Mouse (Mus musculus) kidney, postnatal 10 days (tissue): Measurements from ENCODE around the gene Chrna1.

ENCODE experiments used
- DNase-seq: peaks from one replicate; pipeline ENCODE4 v3.0.0; 2021; ENCODE audit warnings: mixed read lengths

The Chrna1 gene

DNA sequence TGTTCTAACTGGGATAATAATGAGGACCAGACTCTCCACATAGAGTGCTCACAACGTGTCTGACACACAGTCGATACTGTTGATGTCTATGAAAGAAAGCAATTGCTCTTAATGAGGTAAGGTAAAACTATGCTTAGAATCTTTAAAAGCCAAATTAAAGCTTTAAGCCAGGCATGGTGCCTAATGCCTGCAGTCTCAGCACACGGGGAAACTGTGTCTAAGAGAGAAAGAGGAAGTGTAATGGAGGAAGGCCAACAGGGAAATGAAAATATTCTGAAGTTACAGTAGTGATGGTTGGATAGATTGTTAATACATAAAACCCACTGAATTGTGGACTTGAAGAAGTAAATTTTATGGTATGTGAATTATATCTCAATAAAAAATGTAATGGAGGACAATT is 25.7 kb downstream of the Chrna1 start:
- no peak for DNase-seq

DNA sequence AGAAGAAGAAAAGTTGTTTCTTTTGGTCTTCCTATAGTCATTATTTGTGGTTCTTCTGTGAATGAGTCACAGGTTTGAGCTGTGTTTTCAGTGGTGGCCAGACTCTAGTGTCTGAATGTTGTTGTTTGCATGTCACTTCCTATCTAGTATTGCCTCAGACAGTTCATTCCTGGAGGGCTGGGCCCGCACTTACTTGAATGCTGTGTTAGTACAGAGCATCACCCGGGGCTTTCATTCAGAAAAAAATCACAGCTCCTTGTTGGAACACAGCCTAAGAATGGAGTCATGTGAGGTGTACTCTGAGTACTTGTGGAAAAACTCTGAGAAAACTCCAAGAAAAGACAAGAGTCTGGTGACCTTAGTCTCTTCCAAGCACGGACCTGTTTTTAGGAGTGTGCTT is 27.2 kb downstream of the Chrna1 start:
- peak; percentile 6 for DNase-seq

DNA sequence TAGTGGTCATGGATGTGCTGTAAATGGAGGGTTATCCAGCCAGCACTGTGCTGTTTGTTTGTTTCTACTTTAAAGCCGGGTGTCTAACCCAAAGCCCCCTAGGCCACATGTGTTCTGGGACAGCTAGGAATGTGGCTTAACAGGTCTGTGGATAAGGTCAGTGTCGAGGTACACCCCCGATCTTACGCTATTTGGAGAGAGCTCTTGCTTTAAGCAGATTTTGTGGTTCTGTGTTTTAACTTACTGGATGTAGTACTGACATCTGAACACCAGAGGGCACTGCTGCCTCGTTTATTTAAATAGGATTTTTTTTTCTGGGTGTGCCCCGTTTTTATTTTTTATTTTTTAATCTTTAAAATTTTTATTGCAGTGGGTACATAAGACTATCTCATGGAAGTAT is 29.4 kb downstream of the Chrna1 start:
- peak; percentile 60 for DNase-seq

DNA sequence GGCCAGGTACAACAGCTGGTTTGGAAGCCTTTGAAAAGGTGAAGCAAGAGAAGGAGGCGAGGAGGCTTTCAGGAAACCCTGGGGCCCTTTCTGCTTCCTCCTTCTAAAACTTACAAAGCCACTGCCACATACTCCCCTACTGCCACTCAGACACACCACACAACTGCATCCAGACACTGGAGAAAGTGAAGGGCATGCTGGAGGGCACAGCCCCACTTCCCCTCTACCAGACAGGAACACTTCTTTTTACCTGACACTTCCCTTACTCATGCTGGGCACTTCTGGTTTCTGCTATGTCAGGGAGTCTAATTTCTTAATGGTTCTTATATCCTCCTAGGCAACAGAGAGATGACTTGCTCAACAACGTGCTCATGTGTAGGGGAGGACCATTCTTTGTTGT is 31.6 kb downstream of the Chrna1 start:
- no peak for DNase-seq

DNA sequence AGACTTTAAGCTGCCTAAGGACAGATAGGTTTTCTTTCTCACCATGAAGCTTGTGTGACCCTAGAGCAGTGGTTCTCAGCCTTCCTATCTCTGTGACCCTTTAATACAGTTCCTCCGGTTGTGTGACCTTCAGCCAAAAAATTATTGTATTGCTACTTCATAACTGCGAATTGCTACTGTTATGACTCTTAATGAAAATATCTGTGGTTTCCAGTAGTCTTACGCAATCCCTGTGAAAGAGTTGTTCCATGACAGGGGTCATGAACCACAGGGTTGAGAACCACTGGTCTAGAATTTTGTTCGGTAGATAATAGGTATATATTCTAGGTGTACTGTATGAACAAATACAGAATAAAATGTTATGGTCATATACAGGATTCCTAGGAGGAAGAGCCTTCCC is 32.9 kb downstream of the Chrna1 start:
- no peak for DNase-seq

DNA sequence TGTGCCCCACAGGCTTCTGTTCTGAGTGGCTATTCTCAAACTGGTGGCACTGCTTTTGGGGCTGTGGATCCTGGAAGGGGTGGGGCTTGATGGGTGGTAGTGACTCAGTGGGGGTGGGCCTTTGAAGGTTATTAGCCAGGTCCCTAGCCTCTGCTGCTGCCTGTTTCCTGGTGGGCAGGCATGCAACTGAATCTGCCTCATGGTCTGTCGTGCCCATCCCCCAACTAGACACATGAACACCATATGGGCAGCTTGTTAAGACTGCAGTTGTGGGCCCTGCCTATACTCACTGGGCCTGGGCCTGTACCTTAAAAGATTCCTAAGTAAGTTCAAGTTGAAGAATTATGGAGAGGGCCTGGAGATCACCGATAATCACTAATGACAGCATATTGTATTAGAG is 34.6 kb downstream of the Chrna1 start:
- DNase-seq: no peak

DNA sequence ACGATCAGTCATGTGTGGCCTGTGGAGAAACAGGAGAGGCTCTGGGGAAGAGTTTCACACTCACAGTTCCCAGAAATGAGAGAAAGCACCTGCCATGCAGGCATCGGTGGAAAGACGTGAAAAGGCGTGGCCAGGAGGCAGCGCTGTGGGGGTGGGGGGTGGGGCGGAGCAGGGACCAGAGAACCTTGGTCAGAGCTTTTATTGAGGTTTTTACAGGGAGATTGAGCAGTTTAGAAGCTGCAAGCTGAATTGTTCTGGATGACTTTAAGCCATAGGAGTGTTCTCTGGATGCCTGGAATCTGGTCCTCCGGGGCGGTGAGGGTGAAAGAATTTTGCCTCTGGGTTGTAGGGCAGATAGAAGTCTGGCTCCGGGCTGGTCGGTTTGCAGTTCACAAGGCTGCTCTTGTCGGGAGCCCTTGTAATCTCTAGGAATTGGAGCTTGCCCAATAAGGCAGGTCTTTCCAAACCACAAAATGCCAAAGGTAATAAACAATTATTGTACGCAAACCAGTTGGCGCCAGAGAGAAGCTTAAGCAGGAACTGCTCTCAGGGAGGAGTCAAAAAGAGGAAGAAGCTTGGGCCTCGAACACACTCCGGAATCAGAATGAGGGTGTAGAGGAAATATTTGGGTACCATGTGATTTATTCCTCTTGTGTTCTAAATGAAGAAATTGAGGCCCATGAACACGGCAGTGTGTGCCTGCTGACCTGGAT is 39.5 kb downstream of the Chrna1 start:
- no peak for DNase-seq

DNA sequence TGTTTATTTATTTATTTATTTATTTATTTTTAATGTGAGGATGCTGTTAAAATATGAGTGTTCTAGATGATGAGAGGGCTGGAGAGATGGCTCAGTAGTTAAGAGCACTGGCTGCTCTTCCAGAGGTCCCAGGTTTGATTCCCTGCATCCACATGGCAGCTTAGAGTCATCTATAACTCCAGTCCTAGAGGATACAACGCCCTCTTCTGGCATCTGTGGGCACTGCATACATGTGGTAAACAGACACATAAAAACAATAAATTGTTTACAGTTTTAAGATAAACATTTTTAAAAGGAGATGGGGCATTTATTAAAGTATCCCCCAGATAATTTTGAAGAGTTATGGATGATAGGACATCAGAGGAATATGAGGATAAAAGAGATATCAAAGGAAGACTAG is 40.4 kb downstream of the Chrna1 start:
- DNase-seq: peak; percentile 40

DNA sequence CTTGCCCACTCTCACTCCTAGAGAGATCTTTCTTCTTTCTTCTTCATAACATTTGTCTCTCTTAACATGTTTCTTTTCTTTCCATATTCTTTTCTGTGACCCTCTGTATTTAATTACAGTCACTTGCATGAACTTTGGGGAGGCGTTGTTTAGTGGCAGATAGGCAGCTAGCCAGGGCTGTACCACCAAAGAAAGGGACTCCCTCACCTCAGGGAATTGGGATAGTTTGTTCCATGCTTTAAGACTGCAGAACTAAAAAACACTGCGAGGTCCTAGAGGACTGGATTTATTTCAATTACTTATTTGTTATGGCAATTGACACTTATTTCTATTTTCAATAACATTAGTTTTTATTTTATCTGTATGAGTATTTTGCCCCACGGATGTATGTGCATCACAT is 41.0 kb downstream of the Chrna1 start:
- DNase-seq: no peak

DNA sequence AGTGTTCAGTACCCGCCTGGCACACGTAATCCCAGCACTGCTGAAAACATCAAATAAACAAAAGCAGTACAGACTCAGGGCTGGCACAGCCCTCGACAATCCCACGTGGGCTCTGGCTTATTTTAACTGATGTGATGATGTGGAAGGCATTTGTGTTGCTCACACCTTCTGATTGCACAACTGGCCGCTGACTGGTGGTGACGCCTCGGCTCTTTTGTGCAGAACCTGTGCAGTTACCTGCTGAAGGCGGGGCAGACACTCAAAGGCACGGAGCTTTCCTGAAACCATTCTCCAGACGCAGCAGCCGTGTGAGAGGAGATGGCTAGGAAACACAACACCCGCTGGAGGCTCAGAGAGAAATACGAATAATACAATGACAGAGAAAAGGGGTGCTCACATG is 41.5 kb downstream of the Chrna1 start:
- no peak for DNase-seq

DNA sequence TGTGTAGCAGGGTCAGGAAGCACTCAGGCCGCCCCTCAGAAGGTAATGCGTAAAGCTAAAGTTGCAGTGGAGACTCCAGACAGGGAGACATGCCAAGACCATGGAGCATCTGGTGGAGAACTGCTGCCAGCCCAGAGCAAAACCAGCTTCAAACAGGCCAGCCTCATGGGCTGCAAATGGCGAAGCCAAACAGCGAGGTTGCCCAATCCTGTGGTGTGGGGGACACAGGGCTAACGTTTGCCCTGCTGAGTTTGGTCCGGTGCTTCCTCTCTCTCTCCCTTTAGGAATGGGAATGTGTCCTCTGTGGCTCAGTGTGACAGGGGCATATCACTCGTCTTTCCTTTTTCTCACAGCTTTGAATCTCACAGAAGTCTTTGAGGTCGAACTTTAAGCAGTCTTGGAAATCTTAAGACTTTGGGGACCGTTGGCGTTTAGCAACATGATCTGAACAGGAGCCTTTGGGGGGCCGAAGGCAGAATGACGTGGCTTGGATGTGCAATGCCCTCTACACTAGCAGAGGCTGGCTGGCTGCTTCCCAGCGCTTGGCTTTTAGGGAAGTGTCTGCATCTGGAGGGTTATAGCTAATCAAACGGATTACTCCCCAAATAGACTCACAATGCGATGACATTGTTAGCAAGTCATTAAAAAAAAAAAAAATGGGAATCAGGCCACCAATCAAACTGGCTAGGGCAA is 43.9 kb downstream of the Chrna1 start:
- DNase-seq: no peak

DNA sequence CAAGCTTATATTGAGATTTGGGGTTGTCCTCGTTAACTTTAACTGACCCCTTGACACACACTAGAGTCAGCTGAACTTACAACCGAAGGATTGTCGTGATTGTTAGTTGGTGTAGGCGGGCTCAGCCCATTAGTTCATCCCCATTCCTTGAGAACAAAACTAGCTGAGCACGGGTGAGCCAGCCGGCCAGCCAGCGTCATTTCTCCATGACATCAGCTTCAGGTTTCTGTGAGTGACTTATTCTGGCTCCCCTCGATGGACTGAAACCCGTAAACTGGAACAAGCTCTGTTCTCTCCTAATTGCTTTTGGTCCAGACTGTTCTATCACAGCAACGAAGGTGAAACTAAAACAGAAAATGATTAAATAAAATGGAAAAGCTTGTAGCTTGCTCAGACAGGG is 45.4 kb downstream of the Chrna1 start:
- no peak for DNase-seq

DNA sequence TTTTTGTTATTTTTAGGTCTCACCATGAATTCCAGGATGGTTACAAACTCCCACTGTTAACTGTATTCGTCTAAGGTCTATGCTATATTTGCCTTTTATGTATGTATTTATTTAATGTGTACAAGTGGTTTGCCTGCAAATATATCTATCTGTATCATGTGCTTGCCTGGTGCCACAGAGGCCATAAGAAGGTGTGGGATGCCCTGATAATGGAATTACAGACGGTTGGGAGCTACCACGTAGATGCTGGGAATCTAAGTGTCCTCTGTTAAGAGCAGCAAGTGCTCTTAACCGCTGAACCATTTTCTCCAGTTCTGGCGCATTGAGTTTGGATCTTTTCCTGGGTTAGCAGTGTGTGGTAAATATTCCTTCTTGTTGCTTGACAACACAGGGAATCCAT is 49.7 kb downstream of the Chrna1 start:
- no peak for DNase-seq

DNA sequence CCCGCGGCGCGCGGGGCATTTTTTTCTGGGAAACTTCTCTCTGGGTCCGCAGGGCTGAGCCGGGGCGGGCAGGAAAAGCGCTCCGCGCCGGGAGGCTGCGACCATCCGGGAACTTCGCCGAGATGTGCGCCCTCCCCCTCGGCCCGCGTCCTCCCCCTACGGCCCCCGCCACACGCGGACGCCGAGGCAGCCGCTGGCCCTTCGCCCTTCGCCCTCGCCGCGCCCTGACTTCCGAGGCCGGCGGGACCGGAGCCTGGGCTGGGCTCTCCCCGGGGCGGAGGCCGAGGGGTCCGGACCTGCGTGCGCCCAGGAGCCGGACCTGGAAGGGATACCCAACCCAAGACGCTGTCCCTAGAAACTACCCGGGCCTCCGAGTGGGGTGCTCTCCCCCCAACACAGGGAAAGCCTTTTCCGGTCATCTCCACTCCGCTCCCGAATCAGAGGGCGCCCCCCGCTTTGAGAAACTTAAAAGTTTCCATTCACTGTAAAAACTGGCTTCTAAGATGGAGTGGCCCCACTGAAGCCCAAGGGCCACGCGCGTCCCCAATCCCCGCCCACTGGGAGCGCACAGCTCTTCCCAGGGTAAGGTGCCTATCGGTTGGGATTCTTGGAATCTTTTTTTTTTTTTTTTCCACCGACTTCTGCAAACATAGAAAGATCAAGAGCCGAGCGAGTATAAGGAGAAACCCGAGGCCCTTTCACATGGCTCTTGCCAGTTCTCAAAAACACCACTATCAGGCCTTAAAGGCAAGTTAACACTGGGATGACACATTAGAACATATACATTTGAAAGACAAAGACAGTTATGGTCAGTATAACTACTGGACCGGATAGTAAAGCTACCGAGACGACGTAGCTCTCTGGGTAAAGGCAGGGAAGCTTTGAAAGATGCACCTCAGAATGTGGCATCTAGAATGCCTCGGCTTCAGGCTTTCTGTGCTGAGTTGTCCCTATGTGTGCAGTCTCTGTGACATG is 50.5 kb downstream of the Chrna1 start, which contains the start of gene Wipf1:
TSS of gene Wipf1 (minus strand) at position 379 of the 975 bp plus-strand sequence.
- DNase-seq: peak; percentile 92

DNA sequence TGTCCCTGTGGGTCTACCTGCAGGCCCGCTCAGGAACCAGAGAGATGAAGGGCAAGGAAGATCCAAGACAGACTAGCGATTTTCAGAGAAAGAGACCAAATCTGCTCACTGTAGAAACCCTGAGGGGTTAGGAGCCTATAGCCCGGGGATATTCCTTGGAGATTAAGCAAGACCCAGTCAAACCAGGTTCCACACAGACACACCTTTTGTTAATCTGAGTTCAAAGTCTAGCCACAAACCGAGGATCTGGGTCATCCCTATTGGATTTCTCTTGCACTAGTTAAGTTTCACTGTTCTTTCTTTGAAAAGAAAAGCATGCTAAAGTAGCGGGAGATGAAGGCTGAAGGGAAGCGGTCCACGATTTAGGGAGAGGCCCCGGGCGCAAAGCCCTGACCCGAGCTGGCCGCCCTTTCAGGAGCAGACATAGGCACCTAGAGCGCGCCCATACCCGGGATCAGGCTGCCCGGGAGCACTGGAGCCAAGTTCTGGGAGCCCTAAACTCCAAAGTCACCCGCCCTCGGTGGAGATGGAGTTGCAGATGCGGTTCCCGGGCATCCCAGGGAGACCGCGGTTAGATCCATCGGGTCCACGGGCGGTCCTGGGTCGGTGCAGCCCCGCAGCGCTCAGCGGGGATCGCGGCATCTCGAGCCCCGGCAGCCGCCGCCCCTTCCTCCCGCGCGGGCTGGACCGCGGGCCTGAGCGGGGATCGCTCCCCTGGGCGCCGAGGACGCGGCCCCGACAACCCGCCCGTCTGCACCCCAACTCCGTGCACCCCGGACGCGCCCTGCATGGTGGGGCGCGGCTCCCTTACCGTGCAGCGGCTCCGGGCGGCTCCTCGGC is 51.4 kb downstream of the Chrna1 start:
- peak; percentile 65 for DNase-seq

DNA sequence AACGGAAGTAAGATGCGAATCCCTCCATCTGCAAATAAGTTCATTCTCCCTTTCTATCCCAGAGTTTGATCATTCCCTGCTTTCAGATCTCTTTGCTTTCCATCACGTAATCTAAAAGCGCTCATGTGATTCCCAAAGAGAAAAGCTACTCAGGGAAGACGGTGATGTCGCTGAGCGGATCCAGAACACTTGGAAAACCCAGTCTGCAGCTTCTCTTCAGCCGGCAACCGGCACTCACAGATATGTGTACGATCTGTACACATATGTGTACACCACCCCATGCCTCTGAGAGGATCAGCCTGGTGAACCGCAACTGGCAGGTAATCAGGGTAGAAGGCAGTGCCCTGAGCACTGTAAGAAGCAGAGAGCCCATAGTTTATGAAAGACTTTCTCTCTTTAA is 52.2 kb downstream of the Chrna1 start:
- no peak for DNase-seq

DNA sequence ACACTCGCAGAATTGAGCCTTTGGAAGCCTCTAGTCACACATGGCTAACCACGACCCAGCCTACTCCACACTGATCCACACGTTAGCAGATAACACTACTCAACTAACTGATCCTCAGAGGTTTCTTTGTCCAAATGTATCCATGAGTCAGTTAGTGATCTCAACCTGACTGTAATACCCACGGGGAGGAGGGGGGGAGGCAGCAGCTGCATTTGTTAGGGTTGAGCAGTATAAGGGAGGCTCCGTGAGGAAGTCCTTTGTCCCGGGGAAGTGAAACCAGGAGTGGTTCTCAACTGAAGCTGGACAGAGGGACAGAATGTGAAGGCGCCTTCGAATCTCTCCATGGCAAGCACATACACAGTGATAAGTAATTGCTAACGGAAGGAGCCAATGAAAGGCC is 53.4 kb downstream of the Chrna1 start:
- peak; percentile 32 for DNase-seq

DNA sequence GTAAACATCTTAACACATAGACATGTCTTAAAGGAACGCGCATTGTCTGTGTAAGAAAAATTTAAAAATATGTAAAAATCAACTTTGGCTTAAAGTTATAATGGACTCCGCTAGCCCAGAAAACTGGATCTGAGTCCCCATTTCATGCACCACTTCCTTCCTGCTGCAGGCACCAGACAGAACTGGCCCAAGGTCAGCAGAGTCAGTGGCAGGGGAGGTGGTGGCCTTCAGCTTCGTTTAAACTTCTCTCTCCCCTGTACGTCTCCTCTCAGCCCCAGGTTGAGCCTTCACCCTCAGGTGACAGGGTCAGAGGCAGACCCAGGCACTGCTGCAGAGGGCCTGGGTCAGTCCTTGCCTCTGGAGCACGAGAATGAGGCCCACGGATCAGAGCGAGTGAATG is 57.2 kb downstream of the Chrna1 start:
- DNase-seq: peak; percentile 36

DNA sequence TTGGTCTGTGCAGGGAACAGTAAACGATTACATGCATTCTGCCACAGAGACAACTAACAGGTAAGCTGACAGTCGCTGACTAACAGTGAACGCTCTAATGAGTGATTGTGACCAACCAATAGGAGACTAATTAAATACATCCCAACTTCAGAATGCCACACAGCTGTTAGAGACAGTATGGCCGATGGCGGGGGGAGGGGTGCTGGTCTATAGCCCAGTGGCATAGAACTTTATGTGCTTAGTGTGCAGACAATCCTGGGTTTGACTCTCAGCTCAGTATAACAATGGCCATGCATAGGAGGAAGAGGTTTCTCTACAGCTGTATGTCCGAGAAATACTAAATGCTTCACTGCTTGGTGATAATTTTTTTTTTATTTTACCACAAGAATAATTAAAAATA is 57.8 kb downstream of the Chrna1 start:
- DNase-seq: no peak

DNA sequence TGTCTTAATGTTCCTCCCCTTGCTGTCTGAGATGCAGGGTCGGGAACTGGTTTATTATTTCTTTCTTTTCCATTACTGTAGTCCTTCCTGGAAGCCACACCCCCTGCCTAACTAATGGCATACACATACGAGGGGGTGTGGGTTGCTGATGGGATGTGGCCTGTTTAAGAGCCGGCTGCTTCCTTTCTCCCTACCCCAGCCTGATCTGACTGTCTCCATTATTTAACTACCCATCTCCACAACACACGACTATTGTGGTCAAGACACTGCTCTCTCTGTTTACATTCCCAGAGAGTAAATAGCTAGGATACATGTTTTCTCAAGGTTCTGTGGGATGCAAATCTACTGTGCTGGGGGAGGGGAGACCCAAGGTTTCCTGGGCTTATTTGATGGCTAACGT is 58.4 kb downstream of the Chrna1 start:
- no peak for DNase-seq

DNA sequence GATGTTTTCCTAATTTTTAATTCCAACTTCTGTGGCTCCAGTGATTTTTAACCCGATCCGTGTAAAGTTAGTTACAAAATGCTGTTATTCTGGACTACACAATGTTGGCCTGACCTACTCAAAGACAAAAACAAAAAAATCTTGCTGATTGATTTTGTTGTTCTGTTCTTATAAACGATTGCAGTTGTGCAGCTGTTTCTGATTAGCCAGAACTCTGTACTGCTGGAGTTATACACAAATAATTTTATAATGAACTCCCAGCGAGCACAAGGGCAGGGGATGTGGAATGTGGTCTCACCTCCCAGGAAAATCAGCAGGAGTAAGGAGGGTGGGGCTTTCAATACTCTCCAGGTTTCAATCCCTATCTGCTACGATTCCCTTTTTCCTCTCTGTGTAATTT is 61.2 kb downstream of the Chrna1 start:
- no peak for DNase-seq

DNA sequence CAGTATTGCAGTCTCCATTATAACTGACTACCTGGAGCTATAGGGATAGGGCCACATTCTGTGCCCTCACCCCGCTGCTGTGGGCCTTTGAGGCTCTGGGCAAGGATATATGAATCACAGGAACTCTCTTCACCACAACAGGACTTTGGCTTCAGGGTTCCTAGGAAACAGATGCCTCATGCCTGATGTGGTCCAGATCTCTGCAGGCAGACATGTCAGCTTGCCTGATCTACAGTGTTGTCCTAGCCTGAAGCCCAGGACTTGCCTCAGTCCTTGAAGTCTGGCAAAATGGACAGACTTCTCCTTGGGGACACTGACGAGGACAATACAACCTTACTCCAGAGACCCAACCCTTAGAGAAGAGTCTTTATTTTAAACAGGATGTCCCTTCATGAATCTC is 61.8 kb downstream of the Chrna1 start:
- no peak for DNase-seq

DNA sequence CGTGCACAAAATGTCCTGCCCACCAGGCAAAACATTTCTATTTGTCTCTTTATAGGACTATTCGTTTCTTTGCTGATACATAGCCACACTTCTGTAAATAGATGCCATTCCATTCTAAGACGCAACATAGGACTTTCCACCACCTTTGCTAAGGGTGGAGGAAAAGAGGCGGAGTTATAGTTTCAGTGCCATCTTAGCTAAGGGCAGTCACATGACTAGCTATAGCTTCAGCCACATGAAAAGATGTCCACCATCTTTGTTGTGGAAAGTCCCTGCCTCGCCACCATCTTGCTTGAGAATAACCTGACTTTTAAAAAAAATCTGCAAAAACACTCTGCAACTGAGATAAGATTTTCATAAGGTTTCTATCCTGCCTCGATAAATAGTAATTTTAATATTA is 66.0 kb downstream of the Chrna1 start:
- DNase-seq: no peak
